Mouse (Mus musculus): ENCODE measurements at regions not wholly inside any gene's neighbourhood (a gene's known extent, or its start where the extent isn't known, plus 50 kb on each side); places are given as distances from the start of the nearest gene placed in this dataset.

DNA sequence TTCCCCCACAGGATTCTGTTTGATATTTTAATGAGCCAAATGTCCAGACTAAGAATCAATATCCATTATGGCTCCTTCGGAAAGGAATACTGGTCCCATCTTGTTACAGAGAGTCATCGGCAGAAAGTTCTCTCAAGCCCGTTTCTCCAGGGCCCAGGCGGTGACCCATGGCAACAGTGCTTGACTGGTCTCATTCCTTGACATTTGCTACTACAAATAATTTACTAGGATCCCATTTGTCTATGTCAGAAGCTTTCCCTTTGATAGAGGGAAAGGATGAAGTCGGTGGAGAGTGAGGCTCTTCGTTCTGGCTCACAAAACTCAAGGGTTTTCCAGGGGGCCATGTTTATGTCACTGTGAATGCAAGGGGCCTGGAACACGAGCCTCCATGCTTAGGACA lies 52.0 kb upstream of the Gadl1 start:
- no peak for TF ChIP-seq POLR2A (IDR thresholded peaks at IDR 0.05; ENCODE audit: low read depth, low read length)
- no peak for TF ChIP-seq CTCF (IDR thresholded peaks at IDR 0.05; ENCODE audit: borderline replicate concordance, insufficient read depth, low read length)

All from embryonic fibroblast, embryonic 13.5 days (primary cell).